Comparison of ENCODE assay signal across 8 mouse cellular contexts in genomic region chr17:93141125-93141524, GRCm38 (mm10). TPM values are rescaled to one million over a fixed set of nuclear protein-coding genes. Genes with fewer than 3 reads are reported as not detected.
A peak's percentile ranks its signal among the peaks of the same experiment; 100 is the strongest.
DNase-seq lines count a peak whose midpoint lies in the region; ATAC-seq and TF ChIP-seq lines count a peak whose summit lies in the region.

No protein-coding gene starts in this region.

- H3K9ac ChIP-seq in intestine, embryonic 14.5 days (ENCODE audit: low read length), result no peak overlapping the region
- H3K9ac ChIP-seq in intestine, embryonic 16.5 days (ENCODE audit: low read depth, low read length), result no peak overlapping the region
- no peak overlapping the region for H3K9ac ChIP-seq in forebrain, embryonic 13.5 days
- H3K9ac ChIP-seq in neural tube, embryonic 11.5 days (ENCODE audit: low read length), result no peak overlapping the region

- intact Hi-C loops in gastrocnemius, adult 2 months (cut with DNase I), result no loop called here

- DNase-seq in intestine, embryonic 14.5 days (ENCODE audit: low spot score), result peak; percentile 60
- DNase-seq in adrenal gland, postnatal 14 days, result peak; percentile 67
- peak; percentile 35 for DNase-seq in layer of hippocampus, adult 9-11 months
- DNase-seq in neural tube, embryonic 11.5 days (ENCODE audit: low spot score), result peak; percentile 37
- no peak for DNase-seq in T-cell, adult 2 months (ENCODE audit: low spot score)
- DNase-seq in gastrocnemius, adult 2 months, result no peak

- no peak for TF ChIP-seq CTCF in gastrocnemius, adult 2 months (IDR thresholded peaks at IDR 0.05)

- H3K4me1 ChIP-seq in intestine, embryonic 14.5 days (replicated peaks; ENCODE audit: control insufficient read depth, insufficient read depth, low read length), result no peaks in the 10 kb centered on the region
- H3K4me1 ChIP-seq in intestine, embryonic 16.5 days (ENCODE audit: control insufficient read depth, insufficient read depth, low read length), result no peaks in the 10 kb centered on the region
- no peaks in the 10 kb centered on the region for H3K4me1 ChIP-seq in forebrain, embryonic 13.5 days
- H3K4me1 ChIP-seq in neural tube, embryonic 11.5 days (ENCODE audit: control insufficient read depth, insufficient read depth, low read length), result no peaks in the 10 kb centered on the region

- H3K36me3 ChIP-seq in intestine, embryonic 14.5 days (ENCODE audit: control insufficient read depth, insufficient read depth, low read length), result no peaks in the 10 kb centered on the region
- no peaks in the 10 kb centered on the region for H3K36me3 ChIP-seq in intestine, embryonic 16.5 days (ENCODE audit: control insufficient read depth, insufficient read depth, low read length)
- no peaks in the 10 kb centered on the region for H3K36me3 ChIP-seq in forebrain, embryonic 13.5 days (ENCODE audit: poor library complexity, severe bottlenecking)
- no peaks in the 10 kb centered on the region for H3K36me3 ChIP-seq in neural tube, embryonic 11.5 days (ENCODE audit: control insufficient read depth, insufficient read depth, low read length)

- H3K9me3 ChIP-seq in intestine, embryonic 14.5 days (ENCODE audit: control insufficient read depth, low read length), result no peaks in the 10 kb centered on the region
- no peaks in the 10 kb centered on the region for H3K9me3 ChIP-seq in intestine, embryonic 16.5 days (ENCODE audit: control insufficient read depth, low read length)
- no peaks in the 10 kb centered on the region for H3K9me3 ChIP-seq in forebrain, embryonic 13.5 days (replicated peaks)
- H3K9me3 ChIP-seq in neural tube, embryonic 11.5 days (ENCODE audit: control insufficient read depth, low read length), result no peaks in the 10 kb centered on the region

- no peak overlapping the region for H3K27ac ChIP-seq in intestine, embryonic 14.5 days (ENCODE audit: low read depth)
- H3K27ac ChIP-seq in intestine, embryonic 16.5 days (ENCODE audit: low read length), result no peak overlapping the region
- no peak overlapping the region for H3K27ac ChIP-seq in forebrain, embryonic 13.5 days
- no peak overlapping the region for H3K27ac ChIP-seq in neural tube, embryonic 11.5 days (ENCODE audit: low read depth, low read length)
- no peak overlapping the region for H3K27ac ChIP-seq in gastrocnemius, adult 2 months

- WGBS in intestine, embryonic 14.5 days, result 28% methylated on average over 3 of the region's 3 CpGs
- WGBS in intestine, embryonic 16.5 days, result 21% methylated on average over 3 of the region's 3 CpGs
- WGBS in forebrain, embryonic 13.5 days, result 25% methylated on average over 3 of the region's 3 CpGs
- 31% methylated on average over 3 of the region's 3 CpGs for whole genome bisulfite sequencing in neural tube, embryonic 11.5 days

- no peaks in the 10 kb centered on the region for H3K27me3 ChIP-seq in intestine, embryonic 14.5 days (replicated peaks; ENCODE audit: control insufficient read depth, insufficient read depth, low read length)
- no peaks in the 10 kb centered on the region for H3K27me3 ChIP-seq in intestine, embryonic 16.5 days (replicated peaks; ENCODE audit: control insufficient read depth, insufficient read depth, low read length)
- no peaks in the 10 kb centered on the region for H3K27me3 ChIP-seq in forebrain, embryonic 13.5 days
- no peaks in the 10 kb centered on the region for H3K27me3 ChIP-seq in neural tube, embryonic 11.5 days (ENCODE audit: control insufficient read depth, insufficient read depth, low read length)

- H3K4me2 ChIP-seq in intestine, embryonic 14.5 days (ENCODE audit: low read length), result no peak overlapping the region
- H3K4me2 ChIP-seq in intestine, embryonic 16.5 days (ENCODE audit: low read depth, low read length), result no peak overlapping the region
- no peak overlapping the region for H3K4me2 ChIP-seq in forebrain, embryonic 13.5 days
- H3K4me2 ChIP-seq in neural tube, embryonic 11.5 days (ENCODE audit: low read depth), result no peak overlapping the region

- H3K4me3 ChIP-seq in intestine, embryonic 14.5 days (ENCODE audit: low read depth, low read length), result no peak overlapping the region
- no peak overlapping the region for H3K4me3 ChIP-seq in intestine, embryonic 16.5 days (ENCODE audit: low read length)
- H3K4me3 ChIP-seq in forebrain, embryonic 13.5 days, result no peak overlapping the region
- H3K4me3 ChIP-seq in neural tube, embryonic 11.5 days (ENCODE audit: low read depth, low read length), result no peak overlapping the region
- no peak overlapping the region for H3K4me3 ChIP-seq in gastrocnemius, adult 2 months

- no peak for ATAC-seq in intestine, embryonic 14.5 days (replicated peaks; ENCODE audit: low FRiP score, low TSS enrichment, low read depth)
- ATAC-seq in intestine, embryonic 16.5 days, result no peak
- ATAC-seq in forebrain, embryonic 13.5 days, result peak; percentile 81
- 0 out of 2 replicates have a peak, but pooled peaks have one; percentile 65 for ATAC-seq in neural tube, embryonic 11.5 days (ENCODE audit: insufficient read depth, low FRiP score, low TSS enrichment)

RNA-seq across cellular contexts. Expression of gene Adcyap1, which starts 57.7 kb away (rescaled TPM):
- polyA plus RNA-seq in intestine, embryonic 14.5 days (2014; fragmentation: Nextera tagmentation; extraction: Ambion mirVana), result 2.4 and 3.2 TPM in 2 replicates
- polyA plus RNA-seq in intestine, embryonic 16.5 days (2015; fragmentation: Nextera tagmentation; extraction: Ambion mirVana), result 0.64 and 0.80 TPM in 2 replicates
- total RNA-seq in adrenal gland, postnatal 14 days (2021), result not detected in 2 replicates
- 8.8 TPM in 2 replicates for polyA plus RNA-seq in forebrain, embryonic 13.5 days (2015; fragmentation: Nextera tagmentation; extraction: Ambion mirVana)
- 17.8 and 20.6 TPM in 2 replicates for polyA plus RNA-seq in neural tube, embryonic 11.5 days (2014; fragmentation: Nextera tagmentation; extraction: Ambion mirVana)
- total RNA-seq in gastrocnemius, adult 2 months (2021), result not detected

Comparison
In these comparisons a context has a peak if more than half of its experiments do, and no peak if none do; other contexts are left out.
1. ATAC-seq: peak in forebrain, embryonic 13.5 days (single experiment) and neural tube, embryonic 11.5 days (single experiment); none in intestine, embryonic 14.5 days (single experiment) and intestine, embryonic 16.5 days (single experiment).
2. DNase-seq: peak in intestine, embryonic 14.5 days (single experiment), adrenal gland, postnatal 14 days (single experiment), layer of hippocampus, adult 9-11 months (single experiment) and neural tube, embryonic 11.5 days (single experiment); none in T-cell, adult 2 months (single experiment) and gastrocnemius, adult 2 months (single experiment).